Mouse (Mus musculus) CD4-positive, CD25-positive, alpha-beta regulatory T cell, adult 2 months (primary cell): ENCODE measurements at regions not wholly inside any gene's neighbourhood (a gene's known extent, or its start where the extent isn't known, plus 50 kb on each side); places are given as distances from the start of the nearest gene placed in this dataset.
"Not testable (repeated sequence)": the region's sequence is repeated elsewhere in the genome, so short reads cannot be mapped to it uniquely, and the experiment has no call there.

Experiments
- DNase-seq: peaks from one replicate; pipeline ENCODE4 v3.0.0-alpha.2; 2012; ENCODE audit warnings: low read depth, low spot score

DNA sequence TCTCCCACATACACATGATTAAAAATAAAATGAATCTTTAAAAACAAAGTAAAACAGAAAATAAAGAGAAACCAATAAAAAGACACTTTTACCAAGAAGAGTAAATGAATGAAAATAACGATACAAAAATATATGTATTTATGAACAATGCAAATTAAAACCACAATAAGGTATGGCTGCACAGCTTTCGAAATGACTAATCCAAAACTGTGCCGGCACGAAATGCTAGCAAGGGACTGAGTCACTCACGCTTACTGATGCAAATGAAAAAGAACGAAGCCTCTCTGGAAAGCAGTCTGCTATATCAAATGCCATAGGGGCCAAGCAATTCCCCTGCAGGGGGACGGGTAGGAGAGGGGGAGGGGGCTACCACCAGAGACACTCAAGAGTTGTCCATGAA lies 704.0 kb downstream of the 4930447A16Rik start:
- DNase-seq = peak; percentile 51

DNA sequence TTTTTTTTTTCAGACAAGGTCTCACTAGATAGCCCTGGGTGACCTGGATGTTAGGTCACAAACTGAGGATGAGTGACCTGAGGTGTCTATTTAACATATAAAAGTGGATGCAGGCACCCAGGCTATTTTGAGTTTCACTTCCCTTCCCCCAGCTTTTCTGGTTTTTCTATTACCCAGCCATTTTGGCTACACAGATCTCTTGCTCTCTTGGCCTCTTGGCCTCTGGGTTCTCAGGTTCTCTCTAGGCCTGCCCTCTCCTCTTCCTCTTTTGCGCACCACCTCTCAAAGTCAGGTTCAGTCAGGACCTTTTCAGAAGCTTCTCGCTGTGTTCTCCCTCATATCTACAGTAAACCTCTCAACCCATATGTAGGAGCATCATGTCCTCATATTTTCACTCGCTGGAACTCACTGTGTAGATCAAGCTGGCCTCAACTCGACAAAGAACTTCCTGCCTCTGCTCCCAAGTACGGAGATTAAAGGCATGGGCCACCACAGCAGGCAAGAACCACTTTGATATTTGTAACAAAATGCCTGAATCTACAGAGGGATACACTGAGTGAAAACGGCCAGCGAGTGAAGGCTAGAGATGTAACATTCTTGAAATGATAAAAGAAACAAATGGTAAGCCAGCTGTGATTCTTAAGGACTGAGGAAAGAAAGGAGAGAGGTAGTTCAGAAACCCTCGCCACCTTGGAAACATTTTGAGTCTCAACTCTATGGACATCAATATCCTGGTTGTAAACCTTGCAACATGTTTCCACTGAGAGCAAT lies 704.7 kb downstream of the 4930447A16Rik start:
- no peak for DNase-seq

DNA sequence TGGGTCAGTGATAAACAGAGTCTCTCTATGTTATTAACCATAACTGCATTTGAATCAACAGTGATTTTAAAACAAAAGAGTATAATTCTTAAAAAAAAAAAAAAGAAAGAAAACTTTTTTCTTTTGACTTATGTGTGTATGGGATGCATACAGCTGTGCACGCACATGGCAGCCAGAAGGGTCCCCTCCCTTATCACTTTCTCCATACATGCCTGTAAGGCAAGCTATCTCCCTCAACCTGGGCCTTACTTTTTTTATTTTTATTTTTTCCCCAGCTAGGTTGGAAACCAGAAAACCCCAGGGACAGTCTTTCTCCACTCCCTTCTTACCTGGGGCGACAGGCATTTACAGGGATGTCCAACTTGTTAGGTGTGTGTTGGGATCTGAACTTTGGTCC lies 705.3 kb downstream of the 4930447A16Rik start:
- DNase-seq = no peak

DNA sequence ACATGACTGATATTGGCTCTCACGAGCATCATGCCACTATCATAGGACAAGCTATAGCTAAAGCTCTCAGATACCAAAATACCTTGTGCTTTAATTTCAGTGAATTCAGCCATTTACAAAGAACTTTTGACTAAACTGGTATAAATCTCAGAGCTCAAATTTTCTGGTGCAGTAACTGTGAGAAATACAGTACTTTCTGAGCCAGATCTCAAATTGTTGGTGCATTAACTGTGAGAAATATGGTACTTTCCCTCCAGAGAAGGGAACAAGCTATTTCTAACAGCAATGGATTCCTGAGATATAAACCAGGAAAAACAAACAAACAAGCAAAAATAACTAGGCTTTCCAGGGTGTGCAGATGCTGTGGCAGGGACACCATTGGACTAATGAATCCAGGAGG lies 714.3 kb downstream of the 4930447A16Rik start:
- DNase-seq = no peak

DNA sequence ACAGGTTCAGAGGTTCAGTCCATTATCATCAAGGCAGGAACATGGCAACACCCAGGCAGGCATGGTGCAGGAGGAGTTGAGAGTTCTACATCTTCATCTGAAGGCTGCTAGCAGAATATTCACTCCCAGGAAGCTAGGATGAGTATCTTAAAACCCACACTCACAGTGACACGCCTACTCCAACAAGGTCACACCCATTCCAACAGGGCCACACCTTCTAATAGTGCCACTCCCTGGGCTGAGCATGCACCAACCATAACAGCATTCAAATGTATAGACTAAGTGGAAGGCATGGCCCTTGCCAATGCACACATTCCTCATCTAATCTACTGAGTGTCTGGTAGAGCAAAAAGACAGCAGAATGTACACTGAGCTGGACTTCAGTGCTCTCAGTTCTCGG lies 718.1 kb downstream of the 4930447A16Rik start:
- DNase-seq = no peak

DNA sequence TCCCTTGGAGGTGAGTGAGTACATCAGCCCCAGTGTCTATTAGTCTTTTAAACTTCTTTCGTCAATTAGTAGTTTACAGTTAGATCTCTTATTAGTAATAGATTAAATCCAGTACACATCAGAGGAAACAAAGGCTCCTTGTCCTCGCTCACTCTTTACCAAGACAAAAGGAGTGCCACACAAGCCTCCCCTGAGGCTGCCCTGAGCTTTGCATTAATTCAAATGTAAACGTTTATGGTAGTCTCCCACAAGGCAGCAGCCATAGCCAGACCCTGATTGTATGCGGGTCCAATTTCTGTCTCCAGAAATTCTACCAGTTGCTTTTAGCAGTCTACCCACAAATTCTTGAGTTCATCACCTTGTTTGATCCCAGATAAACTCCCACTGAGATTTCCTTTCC lies 726.3 kb downstream of the 4930447A16Rik start:
- DNase-seq = no peak

DNA sequence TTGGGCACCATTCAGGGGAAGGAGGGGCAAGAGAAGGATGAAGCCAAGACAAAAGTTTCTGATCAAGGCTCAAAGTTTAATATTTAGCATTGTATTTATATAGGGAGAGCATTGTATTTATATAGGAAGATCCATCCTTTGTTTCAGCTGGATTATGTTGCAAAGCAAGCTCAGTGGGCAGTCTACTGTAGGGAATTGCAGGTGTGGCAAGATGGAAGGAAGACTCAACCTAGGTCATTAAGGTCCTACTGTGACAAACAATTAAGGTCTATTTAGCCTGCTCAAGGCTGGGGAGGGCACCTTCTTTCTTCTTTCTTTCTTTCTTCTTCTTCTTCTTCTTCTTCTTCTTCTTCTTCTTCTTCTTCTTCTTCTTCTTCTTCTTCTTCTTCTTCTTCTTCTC lies 728.5 kb downstream of the 4930447A16Rik start:
- DNase-seq = not testable (repeated sequence)

DNA sequence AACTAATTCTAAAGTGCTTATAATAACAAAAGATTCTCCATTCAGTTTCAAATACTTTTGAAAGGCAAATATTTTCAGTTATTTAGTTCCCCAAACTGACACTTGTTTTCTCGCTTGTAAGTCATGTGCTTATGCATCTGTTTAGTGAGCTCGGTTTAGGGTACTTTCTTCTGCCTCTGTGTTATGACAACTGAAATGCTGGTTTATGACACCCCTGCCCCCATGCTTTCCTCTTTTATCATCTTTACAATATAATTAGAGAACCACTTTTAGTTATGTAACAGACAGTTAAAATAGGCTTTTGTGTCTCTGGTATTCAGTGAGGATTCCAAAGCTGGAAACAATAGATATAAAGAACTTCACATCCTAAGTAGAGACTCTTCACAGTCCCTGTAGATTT lies 733.8 kb downstream of the 4930447A16Rik start:
- no peak for DNase-seq

DNA sequence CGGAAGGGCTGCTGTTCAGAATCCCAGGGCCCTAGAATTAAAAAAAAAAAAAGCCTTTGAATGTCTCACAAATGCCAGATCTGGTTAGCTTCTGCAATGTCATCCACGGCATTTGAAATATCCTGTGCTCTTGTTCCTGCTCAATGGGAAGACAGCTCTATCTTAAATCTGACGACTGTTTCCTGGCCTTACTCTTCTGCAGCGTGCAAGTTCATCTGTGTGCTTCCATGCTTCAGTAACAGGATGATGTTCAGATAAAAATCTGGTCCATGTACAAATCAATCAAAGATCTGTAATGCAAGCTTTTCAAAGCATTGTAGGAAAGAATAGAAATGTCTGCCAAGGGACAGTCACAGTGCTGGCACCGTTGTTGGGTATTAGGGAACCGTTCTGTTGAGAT lies 738.4 kb downstream of the 4930447A16Rik start:
- no peak for DNase-seq

DNA sequence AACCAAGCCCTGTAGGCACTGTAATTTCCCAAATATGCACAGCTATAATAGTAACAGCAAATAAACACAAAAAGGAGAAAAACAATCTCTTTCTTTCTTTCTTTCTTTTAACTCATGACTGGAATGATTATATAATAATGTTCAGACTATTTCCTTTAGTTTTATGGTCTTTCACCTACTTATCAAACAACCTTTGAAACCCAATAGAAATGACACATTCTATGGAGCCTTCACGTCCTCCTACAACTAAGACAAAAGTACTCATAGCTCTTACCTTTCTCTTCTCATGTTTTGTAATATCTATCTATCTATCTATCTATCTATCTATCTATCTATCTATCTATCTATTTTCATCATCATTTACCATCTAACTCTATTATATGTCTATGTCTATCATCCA lies 739.5 kb downstream of the 4930447A16Rik start:
- DNase-seq = no peak

DNA sequence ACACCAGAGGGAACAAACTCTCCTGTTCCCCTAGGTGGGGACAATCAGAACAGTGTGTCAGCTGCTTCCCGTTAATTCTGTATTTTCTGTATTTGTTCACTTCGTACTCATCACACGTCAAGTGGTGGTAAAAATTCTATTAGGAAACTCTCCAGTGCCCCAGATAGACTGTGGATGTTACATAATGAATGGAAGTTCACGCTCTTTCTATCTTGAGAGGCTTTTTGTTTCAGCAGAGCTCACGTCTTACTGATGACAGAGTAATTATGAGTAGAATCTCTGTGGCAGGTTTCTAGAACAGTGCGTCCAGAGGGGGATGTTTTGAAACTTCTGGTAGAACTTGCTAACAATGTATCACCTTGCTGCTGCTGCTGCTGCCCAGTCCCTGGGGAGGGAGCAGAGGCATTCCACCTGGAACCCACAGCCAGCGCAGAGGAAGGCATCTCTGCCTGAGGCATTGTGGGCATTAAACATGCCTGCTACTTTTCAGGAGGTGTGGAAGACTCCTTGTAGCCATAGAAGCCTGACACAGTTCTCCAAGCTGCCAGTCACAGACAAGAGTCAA lies 740.6 kb downstream of the 4930447A16Rik start:
- no peak for DNase-seq

DNA sequence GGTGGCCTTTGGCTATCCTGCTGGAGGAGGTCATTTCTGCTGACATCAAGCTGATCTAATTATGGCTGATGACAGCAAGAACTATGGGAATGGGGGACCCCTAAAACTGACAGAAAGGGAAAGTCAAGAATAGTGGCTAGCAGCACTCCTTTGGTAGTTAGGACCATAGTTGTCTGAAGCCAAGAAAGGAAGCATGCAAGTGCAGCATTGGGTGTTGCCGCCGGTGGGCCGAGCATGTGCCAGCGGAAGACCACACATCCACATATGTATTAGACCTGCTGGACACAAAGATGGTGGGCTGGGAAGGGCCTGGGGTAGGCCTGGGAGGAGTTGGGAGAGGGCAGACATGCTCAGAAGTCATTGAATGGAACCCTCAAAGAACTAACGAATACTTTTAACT lies 741.1 kb downstream of the 4930447A16Rik start:
- no peak for DNase-seq

DNA sequence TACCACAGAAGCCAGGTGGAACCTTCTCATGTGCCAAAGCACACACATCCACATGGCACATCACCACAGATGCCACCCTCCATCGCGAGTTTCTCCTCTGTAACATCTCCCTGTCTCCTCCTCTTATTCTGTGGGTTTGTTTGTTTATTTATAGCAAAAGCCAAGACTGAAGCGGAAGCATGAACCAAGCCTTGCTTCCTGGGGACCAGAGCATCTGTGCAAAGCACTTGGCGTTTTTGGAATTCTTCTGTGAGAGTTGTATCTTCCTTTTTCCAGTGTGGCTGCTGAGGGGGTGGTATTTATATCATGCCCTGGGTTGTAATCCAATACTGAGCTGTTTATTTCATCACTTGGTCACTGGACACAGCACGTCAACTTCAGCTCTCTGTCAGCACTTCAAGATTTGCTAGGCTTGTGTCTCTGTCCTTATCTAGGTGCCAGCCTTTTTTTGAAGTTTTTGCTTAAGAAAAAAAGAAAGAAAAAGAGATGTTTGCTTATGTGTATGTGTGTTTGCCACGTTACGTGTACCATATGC lies 742.3 kb downstream of the 4930447A16Rik start:
- no peak for DNase-seq

DNA sequence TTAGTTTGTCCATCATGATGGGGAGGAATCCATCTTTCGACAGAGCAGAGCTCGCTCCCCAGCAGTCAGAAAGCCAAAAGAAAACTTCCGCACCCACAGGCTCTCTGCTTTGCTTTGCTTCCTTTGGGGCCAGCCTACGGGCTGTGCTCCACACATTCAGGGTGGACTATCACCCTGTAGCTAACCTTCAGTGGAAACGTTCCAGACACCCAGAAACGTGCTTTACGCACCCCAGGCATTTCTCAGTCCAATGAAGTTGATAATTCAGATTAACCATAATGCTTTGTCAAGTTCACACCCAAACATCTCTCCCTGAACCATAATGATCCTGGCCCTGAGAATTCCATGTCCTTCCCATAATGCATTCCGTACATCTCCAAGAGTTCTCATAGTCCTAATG lies 743.8 kb downstream of the 4930447A16Rik start:
- no peak for DNase-seq
